Mouse (Mus musculus) bone marrow, adult 2 months (tissue): ENCODE measurements at regions not wholly inside any gene's neighbourhood (a gene's known extent, or its start where the extent isn't known, plus 50 kb on each side); places are given as distances from the start of the nearest gene placed in this dataset.

Experiments
- CTCF ChIP-seq: fragments of 200-500 bp; IDR thresholded peaks from 2 replicates; pipeline ENCODE4 v1.5.1; 2011; ENCODE audit warnings: low read length, control low read depth; ENCODE audit not compliant: control insufficient read depth, insufficient read depth
- POLR2A ChIP-seq: fragments of 200-500 bp; IDR thresholded peaks from 2 replicates; pipeline ENCODE4 v1.6.1; 2011; ENCODE audit warnings: low read depth, mild to moderate bottlenecking, control low read depth, low read length, borderline replicate concordance; ENCODE audit not compliant: control insufficient read depth

- TF ChIP-seq POLR2A (no peak), CTCF (no peak)
These were observed 189.1 kb downstream of the Rsl24d1 start for GRCm38 (mm10) chr9:73302156-73302918.
